Mouse (Mus musculus) liver, postnatal 0 days (tissue): Measurements from ENCODE around the gene Ccdc88c. TPM values are rescaled to one million over a fixed set of nuclear protein-coding genes. Genes with fewer than 3 reads are reported as not detected.

ENCODE experiments used
- ATAC-seq: fragments of 200-750 bp; cut with Nextera tagmentation; 2 replicates; pipeline ENCODE4 v1.8.0; 2017; ENCODE audit warnings: mild to moderate bottlenecking, moderate library complexity
- DNase-seq: peaks from one replicate; pipeline ENCODE4 v3.0.0-alpha.2; 2016
- H3K27ac ChIP-seq: fragments of 300-500 bp; sonication (generic); 2 replicates; pipeline ENCODE4 v1.5.1; 2014; ENCODE audit warnings: antibody characterized with exemption, moderate library complexity, mild to moderate bottlenecking, low read depth
- H3K27me3 ChIP-seq: fragments of 300-500 bp; sonication (generic); 2 replicates; pipeline ENCODE4 v1.6.1; 2014; ENCODE audit warnings: low read length, control low read depth, mixed read lengths; ENCODE audit not compliant: insufficient read depth
- H3K36me3 ChIP-seq: fragments of 300-500 bp; sonication (generic); replicated peaks from 2 replicates; pipeline ENCODE4 v1.6.1; 2014; ENCODE audit warnings: mild to moderate bottlenecking, control low read depth, low read length, moderate library complexity, mixed read lengths; ENCODE audit not compliant: insufficient read depth
- H3K4me1 ChIP-seq: fragments of 300-500 bp; sonication (generic); 2 replicates; pipeline ENCODE4 v1.6.1; 2014; ENCODE audit warnings: antibody characterized with exemption, mild to moderate bottlenecking, control low read depth; ENCODE audit not compliant: insufficient read depth
- H3K4me2 ChIP-seq: fragments of 300-500 bp; sonication (generic); 2 replicates; pipeline ENCODE4 v1.6.1; 2014; ENCODE audit warnings: low read depth, mild to moderate bottlenecking, low read length, moderate library complexity, mixed read lengths
- H3K4me3 ChIP-seq: fragments of 300-500 bp; sonication (generic); 2 replicates; pipeline ENCODE4 v1.5.1; 2014; ENCODE audit warnings: low read depth, low read length
- H3K9ac ChIP-seq: fragments of 300-500 bp; sonication (generic); replicated peaks from 2 replicates; pipeline ENCODE4 v1.6.1; 2014; ENCODE audit warnings: mild to moderate bottlenecking, moderate library complexity
- H3K9me3 ChIP-seq: fragments of 300-500 bp; sonication (generic); 2 replicates; pipeline ENCODE4 v1.6.1; 2016; ENCODE audit warnings: mild to moderate bottlenecking, control low read depth, low read length, mixed read lengths
- CTCF ChIP-seq: sonication (generic); IDR thresholded peaks from 2 replicates; pipeline ENCODE4 v1.5.1; 2016; ENCODE audit warnings: antibody characterized with exemption, low read depth
- EP300 ChIP-seq: IDR thresholded peaks from 2 replicates; pipeline ENCODE4 v1.6.1; 2016; ENCODE audit warnings: antibody characterized with exemption, low read depth, mild to moderate bottlenecking
- WGBS: fragments of 180-500 bp; shearing (Covaris S2); extraction: QIAGEN DNeasy Blood & Tissue Kit; methylation state at CpG from one replicate; pipeline ENCODE4 v1.1.7; 2014; ENCODE audit not compliant: insufficient replicate concordance; 5-methylcytosine and 5-hydroxymethylcytosine counted together
- polyA plus RNA-seq: library from polyadenylated mRNA; unstranded; fragments of >200 nt; fragmentation: Nextera tagmentation; extraction: Ambion mirVana; gene quantifications from 2 replicates; pipeline ENCODE4 v1.2.1, GENCODE M21; 2015

The Ccdc88c gene
- polyA plus RNA-seq, 1 experiment from 2014 or later: 4.2 TPM

- Histone ChIP-seq H3K9ac (no peak overlapping the region), H3K4me2 (no peak overlapping the region), H3K36me3 (peaks cover 51% of the 10 kb centered on the region), H3K4me3 (no peak overlapping the region), H3K4me1 (no peaks in the 10 kb centered on the region), H3K27me3 (no peaks in the 10 kb centered on the region), H3K27ac (no peak overlapping the region), H3K9me3 (no peaks in the 10 kb centered on the region)
- ATAC-seq (no peak), DNase-seq (no peak)
- 81% methylated on average over 4 of the region's 4 CpGs for WGBS
- no peak for TF ChIP-seq CTCF
- TF ChIP-seq EP300: no peak
Observed at GRCm38 (mm10) chr12:100936737-100937136, 92.1 kb downstream of the Ccdc88c start.

GRCm38 (mm10) chr12:100936116-100936515, 92.7 kb downstream of the Ccdc88c start:
- ATAC-seq: peak; percentile 50
- Histone ChIP-seq H3K4me2 (no peak overlapping the region), H3K27me3 (no peaks in the 10 kb centered on the region), H3K4me1 (no peaks in the 10 kb centered on the region), H3K27ac (no peak overlapping the region), H3K9ac (no peak overlapping the region), H3K36me3 (peaks cover 50% of the 10 kb centered on the region), H3K9me3 (no peaks in the 10 kb centered on the region), H3K4me3 (no peak overlapping the region)
- 15% methylated on average over 2 of the region's 2 CpGs for WGBS
- no peak for TF ChIP-seq EP300
- TF ChIP-seq CTCF: peak; percentile 95
- DNase-seq: peak; percentile 87

GRCm38 (mm10) chr12:100934796-100935195, 94.1 kb downstream of the Ccdc88c start:
- DNase-seq (peak; percentile 37), ATAC-seq (peak; percentile 85)
- H3K4me2 ChIP-seq: no peak overlapping the region
- peak overlapping the region; percentile 60; the same call in 1 of the 2 replicates for H3K27ac ChIP-seq
- H3K4me3 ChIP-seq: no peak overlapping the region
- H3K4me1 ChIP-seq: no peaks in the 10 kb centered on the region
- no peaks in the 10 kb centered on the region for H3K9me3 ChIP-seq
- no peaks in the 10 kb centered on the region for H3K27me3 ChIP-seq
- no peak overlapping the region for H3K9ac ChIP-seq
- TF ChIP-seq EP300: no peak
- no peak for TF ChIP-seq CTCF
- 56% methylated on average over 5 of the region's 5 CpGs for WGBS
- peaks cover 45% of the 10 kb centered on the region for H3K36me3 ChIP-seq

- H3K4me2 ChIP-seq: no peak overlapping the region
- 97% methylated on average over 14 of the region's 14 CpGs for WGBS
- H3K9ac ChIP-seq: no peak overlapping the region
- DNase-seq: no peak
- no peak overlapping the region for H3K4me3 ChIP-seq
- TF ChIP-seq EP300: no peak
- no peak for TF ChIP-seq CTCF
- peaks cover 43% of the 10 kb centered on the region for H3K36me3 ChIP-seq
- no peak overlapping the region for H3K27ac ChIP-seq
- H3K27me3 ChIP-seq: no peaks in the 10 kb centered on the region
- no peaks in the 10 kb centered on the region for H3K9me3 ChIP-seq
- no peak for ATAC-seq
- H3K4me1 ChIP-seq: no peaks in the 10 kb centered on the region
Observed at GRCm38 (mm10) chr12:100931653-100932052, 97.2 kb downstream of the Ccdc88c start.

GRCm38 (mm10) chr12:100928286-100928685, 100.6 kb downstream of the Ccdc88c start:
- 81% methylated on average over 9 of the region's 9 CpGs for WGBS
- no peak overlapping the region for H3K4me3 ChIP-seq
- H3K36me3 ChIP-seq: peaks cover 44% of the 10 kb centered on the region
- no peak overlapping the region for H3K9ac ChIP-seq
- H3K4me1 ChIP-seq: no peaks in the 10 kb centered on the region; the same call in 1 of the 2 replicates
- ATAC-seq: no peak
- no peak overlapping the region for H3K4me2 ChIP-seq
- no peak for DNase-seq
- no peak for TF ChIP-seq EP300
- TF ChIP-seq CTCF: no peak
- H3K9me3 ChIP-seq: no peaks in the 10 kb centered on the region
- H3K27ac ChIP-seq: no peak overlapping the region
- no peaks in the 10 kb centered on the region for H3K27me3 ChIP-seq

- ATAC-seq (0 out of 2 replicates have a peak, but pooled peaks have one; percentile 14), DNase-seq (peak; percentile 49)
- H3K9me3 ChIP-seq: no peaks in the 10 kb centered on the region
- no peak overlapping the region for H3K4me3 ChIP-seq
- no peaks in the 10 kb centered on the region; the same call in 1 of the 2 replicates for H3K4me1 ChIP-seq
- peak; percentile 83 for TF ChIP-seq CTCF
- no peak for TF ChIP-seq EP300
- 69% methylated on average over 14 of the region's 14 CpGs for WGBS
- H3K36me3 ChIP-seq: peaks cover 44% of the 10 kb centered on the region
- H3K4me2 ChIP-seq: no peak overlapping the region
- no peak overlapping the region for H3K9ac ChIP-seq
- H3K27ac ChIP-seq: no peak overlapping the region
- H3K27me3 ChIP-seq: no peaks in the 10 kb centered on the region
Observed at GRCm38 (mm10) chr12:100925644-100926619, 102.9 kb downstream of the Ccdc88c start.
